8 mouse cellular contexts compared by ENCODE assay signal in genomic region chr4:53440010-53440815, GRCm38 (mm10). TPM values are rescaled to one million over a fixed set of nuclear protein-coding genes. Genes with fewer than 3 reads are reported as not detected.
A peak's percentile ranks its signal among the peaks of the same experiment; 100 is the strongest.
DNase-seq lines count a peak whose midpoint lies in the region; ATAC-seq lines count a peak whose summit lies in the region.

Gene Slc44a1 (plus strand): TSS chr4:53440413.

- H3K4me3 ChIP-seq in hindbrain, embryonic 12.5 days: peak within 1 kb of the TSS; percentile 86

- H3K9me3 ChIP-seq in hindbrain, embryonic 12.5 days (replicated peaks): no peaks in the 10 kb centered on the region

- peaks cover 8% of the 10 kb centered on the region; the same call in 1 of the 2 replicates for H3K27me3 ChIP-seq in hindbrain, embryonic 12.5 days

- H3K27ac ChIP-seq in hindbrain, embryonic 12.5 days: peak within 1 kb of the TSS; percentile 81

- H3K4me1 ChIP-seq in hindbrain, embryonic 12.5 days: peaks cover 25% of the 10 kb centered on the region

- DNase-seq in T-cell, adult 2 months (ENCODE audit: low spot score): peak; percentile 72
- DNase-seq in cerebellum, postnatal 14 days: peak; percentile 92 to 93
- peak; percentile 57 to 73 for DNase-seq in frontal cortex, postnatal 14 days (ENCODE audit: low spot score in 2 of 2)
- peak; percentile 80 to 81 for DNase-seq in layer of hippocampus, postnatal 36 days
- peak; percentile 89 for DNase-seq in lung, postnatal 36 days
- DNase-seq in retina, postnatal 1 day: peak; percentile 96
- peak; percentile 88 for DNase-seq in thymus, postnatal 4 days

- no peaks in the 10 kb centered on the region for H3K36me3 ChIP-seq in hindbrain, embryonic 12.5 days

- H3K9ac ChIP-seq in hindbrain, embryonic 12.5 days: peak within 1 kb of the TSS; percentile 80

- ATAC-seq in hindbrain, embryonic 12.5 days (ENCODE audit: low FRiP score): peak; percentile 97

- H3K4me2 ChIP-seq in hindbrain, embryonic 12.5 days (replicated peaks): peak within 1 kb of the TSS; percentile 99

- under 1% methylated on average over 86 of the region's 122 CpGs for WGBS in hindbrain, embryonic 12.5 days

RNA-seq across cellular contexts. Expression of gene Slc44a1, which starts in this region (rescaled TPM):
- polyA plus RNA-seq in hindbrain, embryonic 12.5 days (2016; fragmentation: Nextera tagmentation; extraction: Ambion mirVana): 21.4 and 22.0 TPM in 2 replicates
- total RNA-seq in layer of hippocampus, postnatal 36 days (2021): 10 to 100 TPM; 83.8 to 91.3 TPM

Comparison
In these comparisons a context has a peak if more than half of its experiments do, and no peak if none do; other contexts are left out.
1. Peak in every context shown above with its lines: DNase-seq, ATAC-seq, H3K4me3 ChIP-seq and H3K27ac ChIP-seq.